Mouse (Mus musculus): Measurements from ENCODE around the gene Epb41l4b.
A peak's percentile ranks its signal among the peaks of the same experiment; 100 is the strongest.

The Epb41l4b gene

DNA sequence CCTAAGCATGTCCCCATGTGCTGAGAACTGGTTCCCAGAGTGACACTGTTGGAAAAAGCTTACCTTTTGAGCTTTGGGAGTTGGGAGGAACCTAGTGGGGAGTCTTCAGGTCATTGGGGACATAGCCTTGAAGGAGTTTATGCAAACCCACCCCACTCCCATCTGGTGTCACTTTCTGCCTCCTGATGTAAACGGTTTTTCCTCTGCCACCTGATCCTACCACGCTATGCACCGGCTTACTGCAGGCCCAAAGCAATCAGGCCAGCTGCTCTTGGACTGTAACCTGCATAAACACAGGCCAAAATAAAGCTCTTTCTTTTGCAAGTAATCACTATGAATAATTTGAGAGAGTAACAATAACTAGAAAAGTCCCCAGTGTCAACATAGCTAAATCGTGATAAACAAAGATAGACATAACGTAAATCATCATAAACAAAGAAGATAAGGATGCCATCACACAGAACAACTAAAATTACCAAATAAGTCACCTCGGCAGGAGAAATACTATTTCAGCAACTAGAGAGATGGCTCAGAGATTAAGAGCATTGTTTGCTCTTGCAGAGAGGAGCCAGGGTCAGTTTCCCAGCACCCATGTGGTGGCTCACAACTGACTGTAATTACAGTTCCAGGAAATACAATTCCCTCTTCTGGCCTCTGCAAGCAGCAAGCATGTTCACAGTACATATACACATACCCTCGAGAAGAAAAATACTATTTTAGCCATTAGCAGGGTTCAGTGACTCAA, 29.6 kb downstream of the Epb41l4b start:
- no peak for DNase-seq

DNA sequence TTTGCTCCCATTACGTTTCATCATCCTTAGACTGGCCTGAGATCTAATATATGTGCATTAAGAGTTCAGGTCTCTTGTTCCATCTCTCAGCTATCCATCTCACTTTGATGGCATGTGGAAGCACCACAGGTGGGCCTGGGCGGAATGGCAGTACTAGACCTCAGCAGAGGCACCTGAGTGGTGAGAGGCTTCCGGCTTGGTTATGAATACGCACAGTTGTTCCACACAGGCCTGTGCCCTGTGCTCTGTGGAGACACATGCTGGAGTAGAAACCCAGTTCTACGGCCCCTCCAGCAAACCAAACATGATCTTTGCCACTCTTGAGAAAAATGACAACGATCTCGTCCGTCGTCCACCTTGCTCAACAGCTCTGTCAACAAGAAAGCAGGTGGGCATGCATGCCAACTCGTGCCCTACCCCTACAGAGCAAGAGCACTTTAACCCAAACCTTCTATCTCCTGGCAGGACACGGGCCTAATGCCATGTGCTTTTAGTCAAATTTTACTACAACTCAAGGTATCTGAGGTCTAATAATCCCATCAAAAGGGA, 31.2 kb downstream of the Epb41l4b start:
- no peak for DNase-seq

DNA sequence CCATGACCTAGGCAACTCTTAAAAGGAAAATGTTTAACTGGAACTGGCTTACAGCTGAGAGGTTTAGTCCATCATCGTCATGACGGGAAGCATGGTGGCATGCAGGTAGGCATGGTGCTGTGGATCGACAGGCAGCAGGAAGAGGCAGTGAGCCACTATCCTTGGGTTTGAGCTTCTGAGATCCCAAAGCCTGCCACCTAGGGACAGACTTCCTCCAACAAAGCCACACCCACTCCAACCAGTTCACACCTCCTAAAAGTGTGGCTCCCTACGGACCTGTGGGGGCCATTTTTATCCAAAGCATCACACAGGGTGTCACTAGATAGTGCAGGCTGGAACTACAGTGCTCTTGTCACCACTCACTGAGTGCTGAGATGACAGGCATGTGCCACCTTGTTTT, 31.8 kb downstream of the Epb41l4b start:
- no peak for DNase-seq

DNA sequence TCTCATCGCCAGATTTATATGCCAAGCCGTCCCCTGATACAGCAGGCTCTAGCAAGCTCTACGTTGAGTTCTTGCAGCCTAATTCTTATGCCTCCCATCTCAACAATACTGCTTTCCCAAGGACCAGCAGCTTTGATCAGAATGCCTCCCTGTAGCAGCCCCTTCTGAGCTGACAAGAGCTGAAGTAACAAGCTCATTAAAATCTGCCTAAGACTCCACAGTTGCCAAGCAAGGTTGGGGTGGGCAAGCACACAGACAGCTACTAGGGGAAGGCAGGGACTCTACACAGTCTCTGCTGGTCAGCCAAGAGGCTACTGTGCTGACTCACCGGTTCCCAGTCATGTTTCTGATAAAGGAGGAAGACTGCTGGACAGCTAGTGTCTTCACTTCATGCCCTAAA, 33.7 kb downstream of the Epb41l4b start:
- DNase-seq = no peak

DNA sequence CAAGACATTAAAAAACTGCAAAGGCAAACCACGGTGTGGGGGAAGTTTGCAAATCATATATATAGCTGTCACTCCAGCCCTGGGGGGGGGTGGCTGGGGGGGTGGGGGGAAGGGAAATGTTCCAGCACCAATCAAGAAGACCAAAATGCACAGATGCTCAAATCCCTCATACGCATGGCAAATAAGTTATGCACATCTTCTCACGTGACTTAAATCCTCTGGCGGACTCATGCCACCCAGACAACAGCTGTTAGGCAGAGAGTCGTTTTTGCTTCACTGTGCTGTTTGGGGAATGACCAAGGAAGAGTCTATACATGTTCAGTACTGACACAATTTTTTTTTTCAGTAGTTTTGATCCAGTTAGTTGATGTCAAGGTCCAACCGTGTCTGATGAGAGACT, 37.9 kb downstream of the Epb41l4b start:
- no peak for DNase-seq

DNA sequence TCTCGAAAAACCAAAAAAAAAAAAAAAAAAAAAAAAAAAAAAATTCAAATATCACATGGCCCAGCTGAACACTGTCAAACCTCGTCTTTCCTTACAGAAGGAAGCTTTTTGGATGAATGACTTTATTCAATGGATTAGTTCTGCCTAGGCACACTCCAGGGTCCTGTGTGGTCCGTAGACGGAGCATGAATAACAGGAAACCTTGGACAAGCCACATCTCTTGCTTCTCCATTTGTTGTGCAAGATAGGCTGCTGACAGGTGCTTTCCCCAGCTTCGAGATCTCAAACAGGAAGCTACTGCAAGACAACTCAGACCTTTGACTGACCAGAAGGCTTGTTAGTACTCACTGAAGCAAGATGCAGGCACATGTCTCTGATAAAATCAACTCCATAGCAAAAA, 39.4 kb downstream of the Epb41l4b start:
- no peak for DNase-seq

DNA sequence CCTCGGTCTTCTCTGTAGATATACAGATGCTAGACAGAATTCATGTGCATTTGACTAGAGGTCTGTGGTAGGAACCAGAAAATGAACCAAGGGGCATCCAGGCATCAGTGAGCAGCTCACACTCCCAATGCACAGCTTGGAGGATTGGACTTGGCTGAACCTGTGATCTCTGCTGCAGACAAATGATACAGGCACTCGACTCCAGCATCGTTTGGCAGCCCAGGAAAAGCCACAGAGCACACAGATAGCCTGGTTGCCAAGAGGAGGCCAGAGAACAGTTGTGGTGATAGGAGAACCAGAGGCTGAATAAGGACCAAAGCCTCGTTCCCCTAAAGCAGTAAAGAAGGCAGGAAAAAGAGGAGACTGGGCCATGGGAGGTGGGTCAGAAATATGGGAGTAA, 42.1 kb downstream of the Epb41l4b start:
- no peak for DNase-seq

DNA sequence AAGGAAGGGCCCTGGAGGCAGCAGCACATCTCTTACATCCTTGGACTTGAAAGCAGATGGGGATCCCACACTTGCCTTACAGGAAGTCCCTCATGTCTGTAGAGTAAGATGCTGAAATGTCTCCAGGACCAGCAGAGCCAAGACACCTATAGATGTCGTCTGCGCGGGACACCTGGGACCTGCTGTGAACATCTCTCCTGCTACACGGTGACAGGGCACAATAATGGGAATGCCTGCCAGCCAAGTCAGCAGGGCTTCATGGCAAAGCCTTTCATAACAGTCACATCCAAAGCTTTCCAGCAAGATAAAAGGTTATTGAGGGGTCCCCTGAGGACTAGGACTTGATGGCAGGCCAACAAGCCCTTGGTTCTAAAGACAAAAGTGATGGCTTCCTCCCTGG, 45.8 kb downstream of the Epb41l4b start:
- DNase-seq = no peak

DNA sequence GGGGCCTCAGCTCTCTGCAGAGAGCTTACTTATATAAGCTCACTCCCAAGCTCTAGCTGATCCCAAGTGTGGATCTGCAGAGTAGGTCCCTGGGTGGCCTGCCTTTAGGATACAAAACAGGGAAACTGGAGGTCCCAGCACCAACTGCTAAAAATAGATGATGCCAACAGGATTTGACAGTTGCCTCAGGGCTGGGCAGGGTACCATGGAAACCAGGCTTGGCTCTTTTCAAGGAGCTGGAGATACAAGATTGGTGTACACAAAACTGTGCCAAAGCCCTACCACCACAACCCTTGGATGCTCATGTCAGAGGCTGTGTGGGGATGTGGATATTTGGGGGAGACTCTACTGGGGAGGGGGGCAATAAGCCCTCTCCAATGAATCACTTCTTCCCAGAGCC, 47.7 kb downstream of the Epb41l4b start:
- no peak for DNase-seq

DNA sequence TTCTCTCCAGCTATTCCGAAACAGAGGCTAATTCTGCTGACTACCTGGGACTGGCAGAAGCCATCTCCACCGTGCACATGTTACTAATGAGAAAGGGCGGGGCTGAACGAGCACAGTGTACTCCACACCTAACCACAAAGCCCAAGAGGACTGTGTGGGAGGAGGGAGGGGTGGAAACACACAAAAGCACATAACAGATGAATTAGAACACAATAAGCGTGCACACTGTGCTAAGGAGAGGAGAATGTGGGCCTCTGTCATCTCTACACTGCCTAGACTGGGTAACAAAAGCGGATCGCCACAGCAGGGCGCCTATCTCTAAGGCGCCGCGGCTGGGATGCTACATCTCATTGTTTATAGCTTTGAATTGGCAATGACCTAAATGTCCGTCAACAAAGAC, 51.9 kb downstream of the Epb41l4b start:
- no peak for DNase-seq

DNA sequence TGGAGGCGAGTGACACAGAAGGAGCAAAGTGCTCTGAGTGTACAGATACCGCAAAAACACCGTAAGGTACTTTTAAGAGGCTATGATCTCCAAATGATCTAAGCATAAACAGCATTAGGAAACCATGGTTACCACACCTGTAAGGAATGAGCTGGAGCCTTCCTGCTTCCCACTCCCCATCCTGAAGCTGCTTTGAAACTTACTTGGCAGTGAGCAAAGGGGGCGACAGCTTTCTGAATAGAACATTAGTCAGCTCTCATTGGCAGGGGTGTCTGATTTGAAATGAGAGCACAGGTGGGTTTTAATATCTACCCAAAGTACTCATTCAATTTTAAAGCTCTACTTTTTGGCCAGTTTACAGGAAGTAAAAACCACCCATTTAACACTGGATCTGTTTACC, 54.9 kb downstream of the Epb41l4b start:
- no peak for DNase-seq

DNA sequence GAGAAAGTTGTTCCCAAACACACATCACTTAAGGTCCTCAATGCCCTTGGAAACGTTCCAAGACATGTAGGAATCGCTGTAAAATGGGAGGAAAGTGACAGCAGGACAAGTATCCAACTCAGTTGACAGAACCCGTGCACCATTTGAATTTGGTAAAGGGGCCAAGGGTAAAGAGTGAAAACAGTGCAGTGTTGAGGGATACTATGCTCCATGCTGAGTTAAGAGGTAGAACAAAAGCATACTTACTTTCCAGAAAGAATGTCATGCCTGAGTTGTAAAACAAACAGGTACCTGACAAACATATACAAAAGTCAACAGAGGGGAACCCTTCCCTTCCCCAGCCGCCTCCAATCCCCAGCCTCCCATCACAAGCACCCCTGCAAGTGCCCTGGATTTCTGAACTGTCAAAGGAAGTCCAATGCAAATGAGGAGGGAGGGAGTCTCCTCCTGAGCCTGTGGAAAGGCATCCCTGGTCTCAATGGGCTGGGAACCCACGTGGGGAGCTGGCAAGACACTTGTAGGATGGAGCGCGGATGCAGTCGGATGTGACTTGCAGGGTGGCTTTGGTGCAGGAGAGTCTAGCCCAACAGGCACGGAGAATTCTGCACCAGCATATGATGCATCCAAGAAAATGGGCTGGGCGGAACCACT, 57.4 kb downstream of the Epb41l4b start:
- DNase-seq = peak; percentile 39

DNA sequence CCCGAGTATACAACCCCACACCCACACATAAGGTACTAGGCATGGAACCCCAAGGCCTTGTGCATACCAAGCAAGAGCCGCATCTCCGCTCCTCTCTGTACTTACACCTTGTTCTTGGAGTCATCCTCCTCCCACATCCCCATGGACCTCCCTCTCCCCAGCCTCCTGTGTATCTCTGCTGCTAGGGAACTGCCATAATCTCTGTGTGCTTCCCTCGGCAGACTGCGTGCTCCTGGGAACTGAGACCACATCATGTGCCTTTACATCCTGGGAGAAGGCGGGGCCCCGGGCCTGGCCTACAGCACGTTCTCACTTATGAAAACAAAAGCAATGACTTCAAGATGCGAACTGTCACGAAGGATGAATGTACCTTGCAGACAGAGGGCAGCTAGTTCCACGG, 59.6 kb downstream of the Epb41l4b start:
- no peak for DNase-seq

DNA sequence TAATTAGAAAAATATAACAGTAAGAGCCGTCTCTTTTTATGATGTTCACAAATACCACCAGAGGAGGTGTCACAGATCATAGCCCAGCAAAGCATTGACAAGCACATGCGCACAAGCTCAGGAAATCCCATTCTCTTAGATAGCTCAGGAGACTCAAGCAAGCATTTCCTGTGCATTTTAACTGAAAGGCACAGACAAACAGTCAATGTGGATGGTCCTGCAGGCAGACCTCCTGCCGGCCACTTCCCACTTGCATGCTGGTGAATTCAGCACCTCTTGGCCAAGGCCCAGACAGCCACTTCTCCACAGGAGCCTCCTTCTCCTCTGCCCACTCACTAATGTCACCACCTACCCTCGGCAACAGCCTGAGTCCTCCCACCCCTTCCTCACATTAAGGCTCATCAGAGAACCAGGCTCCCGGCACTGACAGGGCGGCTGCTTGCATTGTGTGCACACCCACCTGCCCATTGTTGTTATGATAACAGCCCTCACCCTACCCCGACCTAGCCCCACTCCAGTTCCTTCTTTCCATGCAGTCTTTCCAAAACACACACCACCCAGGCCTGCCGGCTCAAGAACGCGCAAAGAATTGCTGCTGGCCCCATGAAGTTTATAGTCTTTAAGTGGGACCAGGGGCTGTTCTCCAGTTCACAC, 60.3 kb downstream of the Epb41l4b start:
- DNase-seq = no peak

DNA sequence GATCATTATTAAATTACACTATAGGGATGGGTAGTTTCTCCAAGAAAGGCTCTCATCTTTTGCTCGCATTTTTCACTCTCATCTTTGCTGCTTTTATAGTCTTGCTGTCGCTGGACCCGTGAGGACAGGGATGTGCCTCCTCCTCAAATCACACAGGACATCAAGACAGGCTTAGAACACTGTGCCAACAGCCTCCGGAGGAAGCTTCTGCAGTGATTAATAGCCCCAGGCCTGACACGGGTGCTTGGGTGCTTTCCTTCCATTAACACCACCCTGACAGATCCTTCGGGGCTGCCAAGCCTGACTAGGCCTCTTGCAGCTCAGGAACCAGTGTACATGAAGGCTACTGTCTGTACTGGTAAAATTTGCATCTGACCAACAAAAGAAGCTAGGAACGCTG, 61.8 kb downstream of the Epb41l4b start:
- DNase-seq = peak; percentile 25

DNA sequence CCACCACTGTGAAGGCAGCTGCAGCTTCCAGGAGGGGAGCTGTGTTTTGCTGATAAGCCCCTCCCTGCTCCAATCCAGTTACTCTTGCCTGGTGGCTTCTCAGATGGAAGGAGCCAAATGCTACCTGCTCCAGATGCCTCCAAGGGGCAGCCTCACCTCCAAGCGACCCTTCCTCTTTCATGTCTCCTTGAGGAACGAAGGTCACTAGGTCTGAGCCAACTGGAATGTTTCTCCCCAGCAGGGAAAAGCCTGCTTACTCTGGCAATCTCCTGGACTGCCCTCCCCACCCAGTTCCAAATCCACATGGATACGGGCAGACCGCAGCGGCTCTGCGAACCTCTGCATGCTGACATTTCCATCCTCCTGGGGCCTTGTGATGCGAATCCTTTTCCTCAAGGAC, 69.4 kb downstream of the Epb41l4b start:
- peak; percentile 51 for DNase-seq

DNA sequence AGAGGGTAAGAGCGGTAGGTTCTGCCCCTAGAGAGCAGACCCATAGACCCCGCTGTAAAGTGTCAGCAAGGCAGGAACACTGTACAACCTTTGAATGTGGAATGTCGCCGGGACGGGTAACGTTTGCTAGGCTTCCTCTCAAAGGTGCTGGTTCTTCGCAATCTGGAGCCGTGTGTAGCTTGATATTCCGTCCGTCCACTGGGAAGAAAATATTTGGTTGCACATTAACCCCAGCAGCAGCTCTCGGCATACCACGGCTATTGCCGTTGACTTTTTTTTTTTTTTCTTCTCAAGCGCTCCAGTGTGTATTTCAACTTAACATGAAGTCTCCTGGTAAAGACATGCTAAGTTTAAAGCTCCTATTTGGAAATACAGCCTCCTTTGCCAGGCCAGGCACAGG, 70.1 kb downstream of the Epb41l4b start:
- peak; percentile 56 for DNase-seq

DNA sequence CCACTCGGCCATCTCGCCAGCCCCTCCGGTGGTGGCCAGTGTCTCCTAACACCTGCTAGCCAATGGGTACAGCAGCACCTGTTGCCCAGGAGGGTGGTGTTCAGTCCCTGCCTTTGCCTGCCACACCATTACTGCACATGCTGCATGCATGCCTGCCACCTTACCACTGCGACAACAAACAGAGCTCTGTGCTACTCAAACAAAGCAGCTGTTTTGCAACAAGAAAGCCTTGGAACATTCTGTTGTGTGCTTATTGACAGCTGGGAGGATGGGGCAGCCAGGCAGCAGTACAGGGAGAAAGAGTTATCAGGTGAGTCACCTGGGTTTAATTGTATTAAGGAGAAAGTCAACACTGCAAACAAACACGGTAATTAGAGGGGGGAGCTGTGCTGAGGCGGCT, 72.6 kb downstream of the Epb41l4b start:
- no peak for DNase-seq

DNA sequence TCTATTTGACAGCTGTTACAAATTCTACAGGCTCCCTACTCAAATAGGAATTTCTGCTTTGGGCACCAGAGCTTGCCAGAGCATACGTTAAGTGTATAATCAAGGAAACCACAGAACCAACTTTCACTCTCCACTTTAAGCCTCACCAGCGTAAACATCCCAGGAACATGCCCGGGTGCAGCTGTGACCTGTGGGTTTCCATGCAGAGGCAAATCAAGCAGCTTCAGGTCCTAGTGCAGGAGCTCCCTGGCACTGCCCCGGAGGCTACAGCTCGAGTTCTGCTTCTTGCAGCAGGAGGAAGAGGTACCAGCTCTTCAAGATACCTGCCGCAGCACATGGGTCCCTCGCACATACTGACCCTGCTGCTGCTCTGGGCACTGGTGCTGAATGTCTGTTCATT, 74.8 kb downstream of the Epb41l4b start:
- DNase-seq = no peak

DNA sequence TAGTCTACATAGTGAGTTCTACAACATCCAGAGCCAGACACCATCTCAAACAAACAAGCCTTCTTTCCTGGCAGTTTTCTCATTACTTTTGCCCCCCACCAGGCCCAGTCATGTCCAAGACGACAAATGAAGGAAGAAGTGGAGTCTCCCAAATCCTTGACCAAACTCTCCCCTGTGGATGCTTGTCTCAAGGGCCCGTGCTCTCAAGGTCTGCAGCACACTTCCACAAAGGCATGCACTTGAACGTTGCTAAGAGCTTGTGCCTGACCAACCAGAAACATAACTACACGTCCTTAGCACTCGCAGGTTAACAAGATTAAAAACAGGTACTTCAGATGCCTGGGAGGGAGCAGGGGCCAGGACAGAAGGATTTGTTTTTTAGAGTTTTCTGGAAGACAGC, 75.4 kb downstream of the Epb41l4b start:
- DNase-seq = no peak

DNA sequence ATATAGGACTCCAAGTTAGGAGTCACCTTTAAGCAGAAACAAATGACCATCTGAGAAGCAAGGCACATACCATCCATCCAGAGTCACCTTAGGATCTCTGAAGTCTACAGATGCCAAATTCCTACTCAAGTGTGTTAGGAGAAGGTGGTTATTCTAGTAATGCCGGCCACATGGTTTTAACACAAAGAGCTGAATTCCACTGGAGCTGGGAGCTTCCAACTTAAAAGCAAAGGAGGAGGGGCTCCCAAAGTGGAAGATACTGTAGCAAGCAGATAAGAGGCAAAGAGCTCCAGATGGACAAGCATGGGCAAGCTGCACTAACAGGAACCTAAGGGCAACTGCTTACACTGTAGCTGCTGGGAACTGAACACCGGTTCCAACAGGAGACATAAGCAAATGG, 76.3 kb downstream of the Epb41l4b start:
- DNase-seq = no peak

DNA sequence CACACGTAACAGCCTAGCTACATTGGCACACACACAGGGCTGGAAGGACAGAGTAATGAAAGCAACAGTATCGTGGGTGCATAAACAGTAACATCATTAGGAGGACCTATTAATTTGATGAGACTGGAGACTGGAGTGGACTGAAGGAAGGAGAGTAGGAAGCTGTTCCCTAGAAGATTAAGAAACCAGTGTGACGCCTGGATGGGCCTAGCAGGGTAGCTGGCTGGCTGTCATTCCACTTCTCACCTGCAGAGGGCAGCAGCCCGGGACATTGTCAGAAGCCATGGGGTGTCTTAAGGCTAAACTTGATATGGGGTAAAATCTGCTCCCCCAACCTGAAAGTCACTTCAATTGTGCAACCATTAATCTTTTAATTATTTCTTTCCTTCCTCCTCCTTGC, 78.0 kb downstream of the Epb41l4b start:
- peak; percentile 85 for DNase-seq

DNA sequence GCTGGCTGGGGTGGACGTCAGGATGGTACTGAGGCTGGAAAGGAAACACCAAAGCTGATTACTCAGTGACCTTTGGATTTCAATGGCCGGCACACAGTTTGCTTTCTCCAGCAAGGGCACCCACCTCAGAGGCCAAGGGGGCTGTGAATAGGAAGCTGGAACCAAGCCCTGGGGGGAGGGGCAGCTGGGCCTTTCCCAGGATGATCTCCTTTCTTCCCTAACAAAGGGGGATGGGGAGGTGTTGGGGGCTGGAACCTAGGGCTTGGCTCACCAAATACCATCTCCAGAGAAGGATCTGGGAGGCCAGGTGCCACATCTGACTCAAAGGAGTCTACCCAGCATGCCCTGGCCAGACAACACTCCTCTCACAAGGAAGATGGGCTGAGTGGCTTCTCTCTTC, 78.4 kb downstream of the Epb41l4b start:
- DNase-seq = no peak

DNA sequence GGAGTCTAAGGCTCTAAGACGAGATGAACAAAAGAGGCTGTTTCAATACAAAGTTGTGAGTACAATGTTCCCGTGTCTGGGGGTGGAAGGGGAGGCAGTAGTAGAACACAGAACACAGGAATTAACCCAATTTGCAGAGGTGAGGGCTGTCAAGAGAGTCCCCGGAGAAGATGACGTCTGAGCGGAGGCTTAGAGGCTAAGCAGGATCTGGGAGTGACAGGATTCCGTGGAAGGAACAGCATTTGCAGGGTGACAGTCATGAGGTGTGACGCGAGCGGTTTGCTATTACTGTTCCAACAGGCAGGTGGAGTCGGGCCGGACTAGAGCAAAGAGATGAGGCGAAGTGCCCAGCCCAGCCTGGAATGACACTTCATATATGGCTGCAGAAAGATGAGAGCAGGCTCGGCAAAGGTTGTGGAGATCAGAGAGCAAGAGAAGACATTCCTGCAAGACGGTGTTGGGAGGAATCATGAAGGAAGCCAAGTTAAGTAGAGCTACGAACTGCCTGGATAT, 82.9 kb downstream of the Epb41l4b start:
- DNase-seq = no peak
